Mouse (Mus musculus) monocyte, adult 2 months (primary cell): ENCODE data around the gene Nrsn2.

Source experiments
- DNase-seq, 2 experiments: peaks; one replicate each; pipeline ENCODE4 v3.0.0; 2022; ENCODE audit warnings: low spot score in 2 of 2, low read depth in 1 of 2

Gene Nrsn2

DNA sequence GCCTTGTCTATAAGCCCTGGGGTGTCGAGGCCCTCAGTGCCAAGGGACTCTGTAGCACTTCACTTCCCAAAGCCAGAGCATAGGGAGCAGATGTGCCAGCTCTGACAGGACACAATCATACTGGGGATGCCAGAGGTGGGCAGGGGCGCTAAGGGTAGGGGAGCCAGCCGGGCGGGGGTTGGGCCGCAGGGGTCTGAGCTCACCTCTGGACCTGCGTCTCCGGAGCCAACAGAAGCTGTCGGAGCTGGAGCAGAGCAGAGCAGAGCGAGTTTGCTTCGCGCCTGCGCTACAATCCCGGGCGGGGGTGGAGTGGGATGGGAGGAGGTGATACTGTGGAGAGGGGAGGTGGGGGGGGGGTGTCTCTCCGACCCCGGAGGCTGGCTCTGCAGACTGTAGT lies at the start of gene Nrsn2:
Gene Nrsn2 (minus strand): TSS at position 294 of the 397 bp plus-strand sequence.
- DNase-seq: no peak

DNA sequence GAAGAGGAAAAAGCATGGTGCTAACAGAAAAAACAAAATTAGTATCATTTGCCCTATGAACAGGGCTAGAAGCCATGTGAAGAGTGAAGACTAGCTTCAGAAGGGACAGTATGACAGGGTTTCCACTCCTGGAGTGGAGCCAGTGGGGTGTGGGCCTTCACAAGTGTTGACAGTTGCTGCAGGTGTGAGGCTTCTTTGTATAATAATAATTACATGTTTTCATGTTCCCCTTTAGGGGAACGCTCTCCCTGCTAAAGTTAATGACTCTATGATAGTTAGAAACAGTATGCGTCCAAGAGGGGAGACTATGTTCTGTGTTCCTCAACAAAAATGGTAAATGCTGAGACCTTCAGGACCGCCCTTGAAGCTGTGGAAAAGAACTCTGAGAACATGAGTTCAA lies 39.3 kb upstream of the Nrsn2 start:
- DNase-seq: no peak

DNA sequence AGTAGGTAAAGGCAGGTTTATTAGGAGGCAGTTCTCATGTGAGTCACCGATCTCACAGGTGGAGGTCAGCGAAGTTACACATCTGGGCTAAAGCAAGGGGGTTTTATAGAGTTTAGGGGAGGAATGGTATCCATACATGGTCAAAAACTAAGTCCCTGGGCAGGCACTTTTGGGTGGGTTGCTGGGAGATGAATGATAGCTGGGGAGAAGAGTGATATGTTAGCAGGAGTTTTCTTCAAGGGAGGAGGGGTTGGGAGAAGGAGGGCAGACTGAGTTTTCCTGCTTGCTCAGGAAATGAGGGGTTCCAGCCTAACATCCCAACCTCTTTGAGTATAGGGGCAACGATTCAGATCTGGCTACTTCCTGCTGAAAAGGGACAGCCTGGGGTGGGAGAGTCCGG lies 38.8 kb upstream of the Nrsn2 start, which contains the start of gene 6820408C15Rik:
Gene 6820408C15Rik (plus strand): TSS at position 301 of the 400 bp plus-strand sequence.
- DNase-seq: no peak

DNA sequence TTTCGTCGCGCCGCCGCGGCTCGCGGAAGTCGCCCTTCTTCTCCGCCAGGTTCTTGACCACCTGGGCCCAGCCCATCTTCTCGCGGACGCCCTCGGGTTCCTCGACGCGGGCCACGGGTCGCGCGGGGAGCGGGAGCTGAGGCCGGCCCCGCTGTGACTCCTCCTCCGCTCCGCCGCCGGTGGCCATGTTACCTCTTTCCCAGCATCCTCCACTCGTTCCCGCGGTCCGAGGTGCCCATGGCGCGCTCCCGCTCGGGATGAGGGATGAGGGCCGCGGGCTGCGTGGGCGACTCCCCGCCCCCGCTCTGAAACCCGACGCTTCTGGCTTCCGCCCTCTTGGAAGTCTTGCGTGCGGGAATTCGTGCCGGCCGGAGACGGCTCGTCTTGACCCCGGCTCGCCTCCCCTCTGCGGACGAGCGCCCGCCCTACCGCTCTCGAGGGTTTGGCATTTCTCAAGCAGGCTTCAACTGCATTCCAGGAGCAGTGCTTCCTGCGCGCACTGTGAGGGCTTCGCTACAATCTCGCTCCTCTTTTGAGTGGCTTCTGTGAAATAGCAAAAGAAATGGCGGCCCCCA lies 38.2 kb upstream of the Nrsn2 start, which contains the start of gene Zcchc3:
Gene Zcchc3 (minus strand): TSS at position 437 of the 575 bp plus-strand sequence.
- DNase-seq: no peak

DNA sequence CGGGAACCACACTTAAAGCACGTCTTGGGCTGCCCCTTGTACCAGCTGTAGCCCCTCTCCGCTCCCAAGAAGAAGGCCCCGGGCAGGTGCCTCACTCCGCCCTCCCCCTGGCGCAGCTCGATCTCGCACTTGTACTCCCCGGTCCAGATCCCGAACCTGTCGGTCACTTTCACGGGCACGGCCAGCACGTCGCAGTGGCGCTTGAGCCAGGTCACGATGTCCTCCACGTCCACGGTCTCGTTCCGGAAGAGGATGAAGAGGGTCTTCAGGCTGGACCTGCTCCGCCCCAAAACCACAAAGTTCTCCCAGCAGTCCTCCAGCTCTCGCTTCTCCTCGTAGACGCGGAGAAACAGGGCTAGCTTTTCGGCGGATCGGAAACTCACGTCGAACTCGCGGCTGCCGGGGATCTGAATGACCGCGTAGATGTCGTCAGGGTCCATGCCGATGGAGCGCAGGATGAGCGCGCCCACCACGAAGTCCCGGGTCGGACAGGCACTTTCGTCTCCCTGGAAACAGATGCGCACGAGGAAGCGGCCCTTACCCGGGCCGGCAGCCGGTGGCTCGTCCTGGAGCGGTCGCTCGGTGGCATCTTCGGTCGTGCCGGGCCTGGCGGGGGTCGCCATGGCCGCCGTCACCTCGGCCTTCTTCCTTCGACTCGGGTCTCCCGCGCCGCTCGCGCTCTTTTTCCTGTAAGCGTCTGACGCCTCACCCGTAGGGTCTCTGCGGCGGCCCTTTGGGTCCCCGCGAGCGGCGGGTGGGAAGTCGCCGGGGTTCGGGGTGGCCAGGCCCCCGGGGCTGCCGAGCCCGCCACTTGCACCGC lies 37.5 kb upstream of the Nrsn2 start:
- DNase-seq: no peak

DNA sequence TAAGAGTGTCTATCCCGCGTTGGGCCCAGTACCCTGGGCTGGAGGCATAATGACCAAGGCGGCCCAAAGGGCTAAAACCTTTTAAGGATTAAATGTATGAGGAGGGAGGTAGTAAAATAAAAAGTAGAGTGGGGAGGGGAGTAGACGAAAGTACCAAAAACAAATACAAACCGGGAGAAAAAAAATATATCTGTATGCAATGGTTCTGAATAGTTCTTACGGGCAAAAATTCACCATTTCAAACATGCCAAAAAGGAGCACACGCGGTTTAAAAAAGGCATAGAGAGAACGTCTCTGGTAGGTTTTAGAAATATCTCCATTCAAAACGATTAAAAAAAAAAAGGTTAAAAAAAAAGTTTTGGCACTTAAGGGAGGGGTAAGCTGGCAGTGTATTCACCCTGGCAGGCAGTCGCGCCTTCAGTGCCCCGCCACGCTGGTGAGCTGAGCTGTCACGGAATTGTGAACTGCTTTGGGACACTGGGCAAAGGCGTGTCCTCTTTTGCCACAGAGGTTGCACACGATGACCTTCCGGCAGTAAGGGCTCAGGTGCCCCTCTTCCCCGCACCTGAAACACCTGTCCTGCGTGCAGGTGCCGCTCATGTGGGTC lies 36.8 kb upstream of the Nrsn2 start:
- no peak for DNase-seq

DNA sequence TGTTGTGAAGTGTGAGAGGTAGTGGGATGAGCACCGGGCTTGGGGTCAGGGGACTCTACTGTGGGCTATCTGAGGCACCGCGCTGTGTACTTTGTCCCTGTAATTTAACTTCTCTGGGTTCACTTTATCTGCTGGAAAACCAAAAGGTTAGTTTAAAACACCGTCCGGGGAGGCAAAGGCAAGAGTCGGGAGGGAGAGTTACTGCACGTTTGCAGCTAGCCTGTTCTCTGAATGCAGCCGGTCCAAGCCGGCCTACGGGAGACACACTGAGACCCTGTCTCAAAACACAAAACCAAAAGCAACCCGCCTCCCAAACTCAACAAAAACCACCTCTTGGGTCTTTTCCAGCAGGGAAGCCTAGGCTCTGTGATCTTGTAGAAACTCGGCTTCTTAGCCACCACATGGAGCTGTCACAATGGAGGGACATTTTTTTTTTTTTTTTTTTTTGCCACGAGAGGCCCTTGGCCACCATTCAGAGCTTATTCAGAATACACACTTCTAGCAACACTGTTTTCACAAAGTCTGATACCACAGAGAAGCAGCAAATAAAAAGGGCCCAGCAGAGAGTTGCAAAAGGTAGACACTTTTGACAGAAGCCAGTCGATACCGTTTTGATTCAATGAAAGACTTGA lies 36.2 kb upstream of the Nrsn2 start:
- DNase-seq: no peak

DNA sequence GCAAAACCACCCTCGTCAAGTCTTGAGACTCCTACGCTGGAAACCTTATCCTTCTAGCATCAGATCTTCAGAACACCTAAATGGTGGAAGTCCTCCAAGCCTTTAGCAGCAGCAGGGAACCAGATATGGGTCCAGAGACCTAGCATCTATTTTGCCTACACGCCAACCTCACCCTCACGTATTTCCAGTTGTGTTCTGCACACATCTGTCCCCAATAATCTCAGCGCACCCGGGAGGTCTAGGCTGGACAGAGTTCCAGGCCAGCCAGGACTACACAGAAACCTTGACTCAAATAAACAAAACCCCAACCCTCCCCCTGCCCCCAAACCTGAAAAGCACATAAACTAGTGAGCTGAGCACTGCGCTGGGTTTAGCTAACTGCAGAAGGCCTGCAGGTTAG lies 35.0 kb upstream of the Nrsn2 start:
- DNase-seq: no peak

DNA sequence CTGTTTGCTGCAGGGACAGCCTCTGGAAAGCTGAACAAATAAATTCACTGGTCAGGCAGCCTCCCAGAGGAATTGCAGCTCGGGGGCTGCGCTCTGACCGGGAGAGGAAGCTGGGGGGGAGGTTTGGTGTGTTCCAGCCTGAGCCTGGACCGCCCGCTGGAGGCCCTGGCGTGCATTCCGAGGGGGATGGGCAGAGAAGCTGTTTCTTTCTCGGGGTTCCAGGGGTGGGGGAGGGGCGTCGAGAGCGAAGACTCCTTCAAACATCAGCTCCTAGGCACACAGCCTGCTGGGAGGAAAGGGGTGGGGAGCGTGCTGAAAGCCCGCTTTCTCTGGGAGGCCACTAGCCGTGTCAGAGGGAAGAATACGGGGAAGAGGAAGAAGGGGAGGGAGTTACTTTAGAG lies 34.5 kb upstream of the Nrsn2 start:
- no peak for DNase-seq

DNA sequence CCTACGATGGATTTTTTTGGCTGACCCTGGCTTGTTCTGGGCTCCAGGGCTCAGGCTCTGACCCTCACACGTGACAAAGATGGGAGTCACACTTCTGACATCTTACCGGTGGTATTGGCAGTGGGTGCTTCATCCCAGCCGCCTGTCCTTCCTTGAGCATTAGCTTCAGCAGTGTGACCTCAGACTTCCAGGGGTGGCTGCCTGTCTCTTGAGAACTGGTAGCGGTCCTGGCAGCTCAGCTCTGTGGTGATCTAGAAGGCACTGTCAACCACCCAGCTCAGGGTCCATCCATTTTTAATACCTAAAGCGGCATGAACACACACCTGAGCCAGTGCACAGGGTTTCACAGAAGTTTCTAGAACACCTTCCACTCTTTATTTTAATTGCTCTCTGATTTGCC lies 33.3 kb upstream of the Nrsn2 start:
- DNase-seq: no peak

DNA sequence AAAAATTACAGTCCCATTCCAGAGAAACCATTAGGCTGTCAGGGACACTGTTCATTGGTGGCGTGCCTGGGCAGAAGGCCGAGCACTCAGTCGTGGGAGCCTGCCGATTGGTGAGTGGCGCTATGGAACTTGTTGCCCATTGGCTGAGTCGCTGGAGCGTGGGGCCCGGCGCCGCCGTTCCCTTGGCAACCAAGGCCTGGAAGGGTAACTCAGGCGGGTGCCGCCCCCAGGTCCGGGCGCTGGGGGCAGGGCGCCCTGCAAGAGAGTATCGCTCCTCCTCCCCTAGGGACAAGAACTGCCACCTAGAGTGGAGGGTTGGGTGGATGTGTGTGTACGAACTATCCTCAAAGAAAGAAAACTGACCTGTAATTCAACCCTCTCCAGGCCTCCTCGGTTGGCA lies 29.7 kb upstream of the Nrsn2 start:
- peak in 1 of 2 experiments; percentile 43 for DNase-seq

DNA sequence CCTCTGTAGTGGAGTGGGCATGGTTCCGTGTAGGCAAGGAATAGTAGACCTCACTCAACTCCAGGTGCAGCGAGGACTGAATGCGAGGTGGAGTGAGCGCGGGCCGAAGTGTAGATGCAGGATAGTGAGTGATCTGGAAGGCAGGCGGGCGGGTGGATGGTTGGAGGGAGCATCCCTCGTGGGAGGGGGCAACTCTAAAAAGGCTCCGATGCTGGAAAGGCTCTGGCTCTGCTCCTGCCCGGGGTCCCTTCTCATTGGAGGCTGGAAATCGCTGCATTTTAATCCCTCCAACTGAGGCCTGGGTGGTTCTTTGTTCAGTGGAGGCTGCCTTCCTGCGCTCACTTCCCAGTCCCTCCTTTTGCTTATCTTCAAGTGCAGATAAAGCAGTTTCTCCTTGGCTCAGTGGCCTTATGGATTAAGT lies 22.7 kb upstream of the Nrsn2 start:
- no peak for DNase-seq

DNA sequence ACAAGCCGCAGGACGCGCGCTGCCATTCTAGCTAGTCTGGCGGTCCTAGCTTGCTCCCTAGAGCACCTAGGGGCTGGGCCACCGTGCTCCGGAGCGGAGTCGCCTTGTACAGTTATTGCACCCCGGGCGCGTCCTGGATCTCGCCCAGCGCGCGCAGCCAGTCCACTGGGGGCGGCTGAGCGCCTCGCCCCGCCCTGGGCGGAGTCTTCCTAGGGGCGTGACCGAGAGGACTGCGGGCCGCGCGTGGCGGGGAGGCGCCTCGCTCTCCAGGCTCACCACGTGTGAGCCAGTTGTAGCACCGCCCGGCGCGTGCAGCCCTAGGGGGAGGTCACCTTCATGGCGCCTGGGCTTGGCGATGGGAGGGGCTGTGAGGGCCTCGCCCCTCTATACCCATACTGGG lies 22.3 kb upstream of the Nrsn2 start:
- peak; percentile 69 to 79 for DNase-seq

DNA sequence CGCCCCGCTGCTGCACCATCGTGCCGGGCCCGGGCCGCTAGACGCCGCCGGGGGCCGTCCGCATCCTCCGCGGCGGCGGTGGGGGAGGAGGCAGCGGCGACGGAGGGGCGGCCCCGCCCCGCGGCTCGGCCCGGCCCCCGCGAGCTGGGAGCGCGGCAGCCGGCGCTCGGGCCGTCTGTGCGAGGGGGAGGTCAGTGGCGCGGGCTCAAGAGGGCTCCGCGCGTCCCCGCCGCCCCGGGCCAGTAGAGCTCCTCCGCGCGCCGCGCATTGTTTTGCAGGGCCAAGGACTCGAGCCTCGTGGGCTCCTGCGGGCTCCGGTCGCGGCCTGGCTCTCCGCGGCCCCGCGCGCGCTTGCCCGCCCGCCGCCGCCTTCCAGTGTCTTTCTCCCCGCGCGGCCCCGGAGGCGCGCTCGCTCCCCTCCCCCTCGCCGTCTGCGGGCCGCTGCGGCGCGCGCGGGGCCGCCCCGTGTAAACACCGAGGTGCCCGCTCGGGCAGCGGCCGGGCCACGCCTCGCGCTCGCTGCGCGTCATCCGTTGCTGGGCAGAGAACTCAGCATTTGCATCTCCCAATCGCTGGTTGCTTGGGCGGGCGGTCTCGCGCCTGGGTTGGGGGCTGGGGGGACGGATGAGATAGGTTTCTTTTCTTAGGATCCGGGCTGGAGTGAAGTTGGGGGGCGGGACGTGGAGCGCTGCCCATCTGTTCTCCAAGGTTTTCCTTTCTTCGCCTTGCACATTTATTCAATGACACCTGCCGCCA lies 21.4 kb upstream of the Nrsn2 start, which contains the start of gene Sox12:
Gene Sox12 (minus strand): TSS at position 384 of the 756 bp plus-strand sequence.
- peak; percentile 68 to 84 for DNase-seq

DNA sequence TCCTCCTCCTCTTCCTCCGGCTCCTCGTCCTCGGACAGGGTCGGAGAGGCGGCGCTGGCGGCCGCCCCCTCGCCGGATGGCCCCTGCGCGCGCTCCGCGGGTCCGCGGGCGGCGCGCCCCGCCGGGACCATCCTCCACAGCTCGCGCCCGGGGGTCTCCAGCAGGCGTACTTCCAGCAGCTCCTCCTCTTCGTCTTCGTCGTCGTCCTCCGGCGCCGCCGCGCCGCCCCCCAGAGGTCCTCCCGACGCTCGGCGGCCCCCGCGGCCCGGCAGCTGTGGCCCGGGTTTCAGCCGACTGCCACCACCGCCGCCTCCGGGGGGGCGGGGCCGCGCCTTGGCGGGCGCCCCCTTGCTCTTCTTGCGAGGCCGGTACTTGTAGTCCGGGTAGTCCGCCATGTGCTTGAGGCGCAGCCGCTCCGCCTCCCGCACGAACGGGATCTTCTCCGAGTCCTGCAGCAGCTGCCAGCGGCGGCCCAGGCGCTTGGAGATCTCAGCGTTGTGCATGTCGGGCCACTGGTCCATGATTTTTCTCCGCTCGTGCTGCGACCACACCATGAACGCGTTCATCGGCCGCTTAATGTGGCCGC lies 20.7 kb upstream of the Nrsn2 start:
- DNase-seq: no peak

DNA sequence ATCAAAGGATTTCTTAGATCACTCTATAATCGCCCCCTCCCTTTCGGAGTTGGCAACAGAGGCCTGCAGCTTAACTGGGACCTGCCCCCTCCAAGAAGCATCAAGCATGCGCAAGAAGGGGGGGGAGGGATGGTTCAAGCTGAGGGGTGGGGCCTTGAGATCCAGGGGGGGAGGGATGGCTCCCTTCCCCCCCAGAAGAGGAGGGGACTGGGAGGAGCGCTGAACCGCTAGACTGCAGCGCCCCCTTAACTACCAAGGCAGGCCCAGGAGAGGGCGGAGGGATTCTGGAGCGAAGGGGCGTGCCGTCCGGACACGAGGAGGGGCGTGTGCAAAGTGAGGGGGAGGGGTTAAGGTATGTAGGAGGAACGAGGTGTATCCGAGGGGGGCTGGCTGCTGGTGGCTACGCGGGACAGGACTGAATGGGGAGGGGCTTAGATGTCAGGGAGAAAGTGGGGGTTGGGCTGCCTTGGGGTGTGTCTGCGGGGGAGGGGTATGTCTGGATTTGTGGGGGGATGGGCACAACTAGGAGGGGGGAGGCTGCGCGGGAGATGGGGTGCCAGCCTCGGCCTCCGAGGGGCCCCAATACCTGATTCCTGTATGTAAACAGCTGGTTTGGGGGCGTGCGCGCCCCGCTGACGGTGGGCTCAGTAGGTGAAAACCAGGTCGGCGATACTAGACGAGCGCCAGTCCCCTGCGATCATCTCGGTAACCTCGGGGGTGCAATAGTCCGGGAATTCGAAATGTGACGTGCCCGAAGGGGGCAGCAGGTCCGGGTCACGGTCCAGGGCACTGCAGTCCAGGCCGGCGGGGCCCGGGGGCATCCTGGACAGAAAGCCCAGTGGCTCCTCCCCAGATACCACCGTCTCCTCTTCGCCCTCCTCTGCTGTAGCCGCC lies 19.9 kb upstream of the Nrsn2 start:
- DNase-seq: no peak

DNA sequence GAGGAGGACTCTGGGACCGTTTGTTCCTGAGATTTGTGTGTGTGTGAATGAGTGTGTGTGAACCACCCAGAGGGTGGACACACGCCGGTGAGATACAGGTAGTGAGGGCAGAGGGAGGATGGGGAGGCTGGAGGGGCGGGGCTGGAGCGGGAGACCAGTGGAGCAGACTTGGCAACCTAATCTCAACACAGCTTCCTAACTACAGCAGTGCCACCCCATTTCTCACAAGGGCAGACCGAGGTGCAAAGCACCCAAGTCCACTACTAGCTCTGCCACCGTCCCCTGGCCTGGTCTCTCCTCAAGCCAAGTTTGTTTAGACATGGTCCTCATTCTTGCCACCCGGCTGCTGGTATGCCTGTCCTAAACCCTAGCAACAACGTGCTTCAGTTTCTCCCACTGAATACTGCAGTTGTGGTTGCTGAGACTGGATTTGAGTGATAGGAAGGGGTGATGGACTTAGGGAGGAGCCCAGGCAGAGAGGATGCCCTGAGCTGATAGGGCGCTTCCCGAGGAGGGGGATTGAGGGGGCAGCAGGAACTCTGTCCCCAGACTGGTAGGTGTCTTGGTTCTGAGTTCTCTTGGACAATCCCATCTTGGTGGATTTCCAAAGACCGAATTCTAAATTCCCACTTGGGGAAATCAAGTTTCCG lies 19.0 kb upstream of the Nrsn2 start:
- DNase-seq: no peak

DNA sequence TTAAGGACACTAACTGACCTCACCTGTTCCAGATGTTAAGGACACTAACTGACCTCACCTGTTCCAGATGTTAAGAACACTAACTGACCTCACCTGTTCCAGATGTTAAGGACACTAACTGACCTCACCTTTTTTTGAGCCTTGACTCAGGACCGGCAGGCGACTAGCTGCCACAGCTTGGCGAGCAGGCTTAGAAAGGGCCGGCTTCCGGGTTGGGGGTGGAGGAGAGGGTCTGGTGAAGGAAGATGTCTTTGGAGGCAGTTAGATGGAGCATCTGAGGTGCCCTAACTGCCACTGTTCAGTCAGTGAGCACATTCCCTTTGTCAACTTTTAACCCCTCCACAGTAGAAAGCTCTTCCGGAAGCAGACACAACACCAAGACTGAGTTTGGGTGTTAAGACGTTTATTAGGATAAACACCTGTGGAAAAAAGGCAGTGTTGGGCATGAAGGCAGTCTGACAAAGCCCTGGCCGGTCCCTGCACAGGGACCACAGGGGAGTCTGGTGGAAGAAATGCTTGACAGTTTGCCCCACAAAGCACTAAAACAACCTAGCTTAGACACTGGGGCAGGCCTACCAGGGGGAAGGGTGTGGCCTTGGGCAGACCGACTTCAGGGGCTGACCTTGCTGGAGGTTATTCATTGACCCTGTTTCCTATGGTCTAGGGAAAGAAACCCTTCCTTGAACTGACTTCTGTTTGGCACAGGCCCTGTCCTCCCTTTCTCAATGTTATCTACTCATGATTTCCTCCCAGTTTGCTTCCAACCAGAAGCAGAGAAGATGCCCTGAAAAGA lies 17.0 kb upstream of the Nrsn2 start:
- DNase-seq: no peak
